In the genomic region with DNA sequence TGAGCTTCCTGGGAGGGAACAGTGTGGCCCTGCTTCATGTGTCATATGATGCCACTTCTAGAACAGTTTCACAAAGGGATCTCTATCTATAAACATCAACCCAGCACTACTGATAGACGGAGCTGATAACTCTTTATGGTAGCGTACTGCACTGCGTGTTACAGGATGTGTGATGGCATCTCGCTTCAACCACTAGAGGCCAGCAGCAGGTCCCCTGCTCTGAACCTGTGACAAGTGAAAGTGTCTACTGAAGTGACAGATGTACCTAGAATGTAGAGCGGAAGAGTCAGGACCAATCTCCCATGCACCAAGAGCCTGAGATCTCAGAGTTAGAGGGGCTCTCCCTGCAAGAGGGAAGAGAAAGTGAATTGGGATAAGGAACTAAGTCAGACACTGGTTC, we compare ENCODE assay signal across 9 mouse cellular contexts. TPM values are rescaled to one million over a fixed set of nuclear protein-coding genes. Genes with fewer than 3 reads are reported as not detected.
DNase-seq lines count a peak whose midpoint lies in the region; ATAC-seq and TF ChIP-seq lines count a peak whose summit lies in the region.
"Had no signal": no experiment of that assay in that cellular context is flagged by ENCODE, and none has a peak within 500 bp of the region (broad histone marks: within the 10 kb centered on the region; RNA-seq: fewer than 3 reads in every experiment).

No protein-coding gene starts in this region.

- peak; percentile 47 for ATAC-seq in stomach, postnatal 0 days (ENCODE audit: low FRiP score, low TSS enrichment)
- ATAC-seq in forebrain, embryonic 15.5 days (replicated peaks) = no peak
- no peak for ATAC-seq in forebrain, embryonic 16.5 days

- TF ChIP-seq CTCF in left cerebral cortex, adult 2 months (IDR thresholded peaks at IDR 0.05) = peak; percentile 56
- peak; percentile 37 for TF ChIP-seq CTCF in cortical plate, adult 2 months (IDR thresholded peaks at IDR 0.05; ENCODE audit: extremely low read depth, insufficient read depth, low read length)
- TF ChIP-seq CTCF in stomach, postnatal 0 days (IDR thresholded peaks at IDR 0.05; ENCODE audit: low read depth) = peak; percentile 71

- H3K4me1 ChIP-seq in cortical plate, adult 2 months (ENCODE audit: control insufficient read depth, insufficient read depth, low read length) = 0 out of 2 replicates have a peak, but pooled peaks cover 2% of the 10 kb centered on the region
- no peaks in the 10 kb centered on the region; the same call in 1 of the 2 replicates for H3K4me1 ChIP-seq in stomach, postnatal 0 days (replicated peaks; ENCODE audit: control insufficient read depth, insufficient read depth)
- peaks cover 14% of the 10 kb centered on the region for H3K4me1 ChIP-seq in forebrain, embryonic 15.5 days
- H3K4me1 ChIP-seq in forebrain, embryonic 16.5 days (replicated peaks; ENCODE audit: control insufficient read depth, insufficient read depth, low read length) = peaks cover 7% of the 10 kb centered on the region

- WGBS in stomach, postnatal 0 days = 81% methylated on average over 5 of the region's 5 CpGs
- 90% methylated on average over 5 of the region's 5 CpGs for WGBS in forebrain, embryonic 15.5 days
- 83% methylated on average over 5 of the region's 5 CpGs for WGBS in forebrain, embryonic 16.5 days

- no peaks in the 10 kb centered on the region for H3K9me3 ChIP-seq in stomach, postnatal 0 days (ENCODE audit: control insufficient read depth, low read length)
- no peaks in the 10 kb centered on the region for H3K9me3 ChIP-seq in forebrain, embryonic 15.5 days
- no peaks in the 10 kb centered on the region for H3K9me3 ChIP-seq in forebrain, embryonic 16.5 days (ENCODE audit: control insufficient read depth, low read length)

- no peak overlapping the region for H3K9ac ChIP-seq in stomach, postnatal 0 days (ENCODE audit: low read length)
- H3K9ac ChIP-seq in forebrain, embryonic 15.5 days (replicated peaks) = no peak overlapping the region
- H3K9ac ChIP-seq in forebrain, embryonic 16.5 days (replicated peaks; ENCODE audit: low read depth, low read length) = no peak overlapping the region

- H3K27me3 ChIP-seq in stomach, postnatal 0 days (ENCODE audit: control insufficient read depth, insufficient read depth, low read length) = no peaks in the 10 kb centered on the region
- H3K27me3 ChIP-seq in forebrain, embryonic 15.5 days = no peaks in the 10 kb centered on the region
- H3K27me3 ChIP-seq in forebrain, embryonic 16.5 days (replicated peaks; ENCODE audit: control insufficient read depth, insufficient read depth, low read length) = no peaks in the 10 kb centered on the region

- intact Hi-C loops in left cerebral cortex, adult 2 months (cut with DNase I) = no loop called here
- intact Hi-C loops in left cerebral cortex, postnatal 36 days (cut with DNase I) = no loop called here

- no peak for TF ChIP-seq POLR2A in cortical plate, adult 2 months (IDR thresholded peaks at IDR 0.05; ENCODE audit: extremely low read depth, insufficient read depth, low read length)

- DNase-seq in left cerebral cortex, adult 2 months (ENCODE audit: extremely low spot score in 1 of 2, low spot score in 2 of 2) = no peak
- DNase-seq in left cerebral cortex, postnatal 36 days (ENCODE audit: low spot score in 2 of 2) = no peak
- peak; percentile 31 to 37 for DNase-seq in lung, adult 18-20 months
- DNase-seq in stomach, postnatal 0 days (ENCODE audit: low spot score) = peak; percentile 34
- DNase-seq in layer of hippocampus, postnatal 36 days = no peak

- TF ChIP-seq EP300 in stomach, postnatal 0 days (optimal IDR thresholded peaks at IDR 0.05) = no peak

- no peak overlapping the region for H3K27ac ChIP-seq in left cerebral cortex, adult 2 months
- H3K27ac ChIP-seq in cortical plate, adult 2 months (ENCODE audit: insufficient read depth, low read length) = no peak overlapping the region
- peak overlapping the region; percentile 78; the same call in 1 of the 2 replicates for H3K27ac ChIP-seq in stomach, postnatal 0 days (replicated peaks)
- no peak overlapping the region for H3K27ac ChIP-seq in forebrain, embryonic 15.5 days (replicated peaks)
- H3K27ac ChIP-seq in forebrain, embryonic 16.5 days (ENCODE audit: low read length) = no peak overlapping the region

- no peak overlapping the region for H3K4me2 ChIP-seq in stomach, postnatal 0 days (replicated peaks; ENCODE audit: low read depth)
- no peak overlapping the region for H3K4me2 ChIP-seq in forebrain, embryonic 15.5 days (replicated peaks)
- H3K4me2 ChIP-seq in forebrain, embryonic 16.5 days (ENCODE audit: low read length) = no peak overlapping the region

- no peaks in the 10 kb centered on the region for H3K36me3 ChIP-seq in stomach, postnatal 0 days (ENCODE audit: control insufficient read depth, insufficient read depth, low read length)
- H3K36me3 ChIP-seq in forebrain, embryonic 15.5 days = no peaks in the 10 kb centered on the region
- H3K36me3 ChIP-seq in forebrain, embryonic 16.5 days (ENCODE audit: control insufficient read depth, insufficient read depth) = no peaks in the 10 kb centered on the region

- H3K4me3 ChIP-seq in left cerebral cortex, adult 2 months = no peak overlapping the region
- H3K4me3 ChIP-seq in cortical plate, adult 2 months (ENCODE audit: insufficient read depth, low read length) = no peak overlapping the region
- H3K4me3 ChIP-seq in stomach, postnatal 0 days (ENCODE audit: low read depth, low read length) = no peak overlapping the region
- H3K4me3 ChIP-seq in forebrain, embryonic 15.5 days = no peak overlapping the region
- H3K4me3 ChIP-seq in forebrain, embryonic 16.5 days (replicated peaks; ENCODE audit: low read length) = no peak overlapping the region
- H3K4me3 ChIP-seq: myocyte had no signal

RNA-seq across cellular contexts. Expression of gene Stk39, which starts 41.6 kb away (rescaled TPM):
- total RNA-seq in left cerebral cortex, adult 2 months (2021) = 10 to 100 TPM; 82.0 to 87.6 TPM
- total RNA-seq in left cerebral cortex, postnatal 36 days (2021) = 10 to 100 TPM; 77.5 to 80.1 TPM
- polyA plus RNA-seq in cortical plate, adult 2 months (2012; rRNA removed) = 30.0 and 32.7 TPM in 2 replicates
- 20.9 and 23.6 TPM in 2 replicates for polyA plus RNA-seq in stomach, postnatal 0 days (2015; fragmentation: Nextera tagmentation; extraction: Ambion mirVana)
- 21.8 and 22.5 TPM in 2 replicates for polyA plus RNA-seq in forebrain, embryonic 15.5 days (2015; fragmentation: Nextera tagmentation; extraction: Ambion mirVana)
- polyA plus RNA-seq in forebrain, embryonic 16.5 days (2015; fragmentation: Nextera tagmentation; extraction: Ambion mirVana) = 18.3 and 21.3 TPM in 2 replicates
- total RNA-seq in layer of hippocampus, postnatal 36 days (2021) = 10 to 100 TPM; 65.8 to 68.4 TPM

Comparison
In these comparisons a context has a peak if more than half of its experiments do, and no peak if none do; other contexts are left out.
1. DNase-seq: peak in lung, adult 18-20 months (2 of 2) and stomach, postnatal 0 days (single experiment); none in left cerebral cortex, adult 2 months (0 of 2), left cerebral cortex, postnatal 36 days (0 of 2) and layer of hippocampus, postnatal 36 days (0 of 2).
2. Peak in every context shown above with its lines, with median percentiles within 50 percentile points of each other: CTCF ChIP-seq.